Mouse (Mus musculus) heart, embryonic 11.5 days (tissue): ENCODE results near the gene Fmnl3. TPM values are rescaled to one million over a fixed set of nuclear protein-coding genes. Genes with fewer than 3 reads are reported as not detected.

Source experiments
- ATAC-seq: fragments of 200-750 bp; cut with Nextera tagmentation; replicated peaks from 2 replicates; pipeline ENCODE4 v1.8.0; 2017; ENCODE audit warnings: moderate library complexity; ENCODE audit not compliant: insufficient number of reproducible peaks, low FRiP score, low TSS enrichment
- H3K27ac ChIP-seq: fragments of 300-500 bp; sonication (generic); 2 replicates; pipeline ENCODE4 v1.5.1; 2014; ENCODE audit warnings: mild to moderate bottlenecking, low read depth, low read length
- H3K27me3 ChIP-seq: fragments of 300-500 bp; sonication (generic); 2 replicates; pipeline ENCODE4 v1.6.1; 2014; ENCODE audit warnings: mild to moderate bottlenecking, low read length, mixed read lengths; ENCODE audit not compliant: control insufficient read depth, insufficient read depth
- H3K36me3 ChIP-seq: fragments of 300-500 bp; sonication (generic); 2 replicates; pipeline ENCODE4 v1.6.1; 2014; ENCODE audit warnings: mild to moderate bottlenecking, low read length, moderate library complexity, mixed read lengths; ENCODE audit not compliant: control insufficient read depth, insufficient read depth
- H3K4me1 ChIP-seq: fragments of 300-500 bp; sonication (generic); 2 replicates; pipeline ENCODE4 v1.6.1; 2014; ENCODE audit warnings: low read length; ENCODE audit not compliant: control insufficient read depth, insufficient read depth
- H3K4me2 ChIP-seq: fragments of 300-500 bp; sonication (generic); 2 replicates; pipeline ENCODE4 v1.6.1; 2014; ENCODE audit warnings: mild to moderate bottlenecking, moderate library complexity
- H3K4me3 ChIP-seq: fragments of 300-500 bp; sonication (generic); 2 replicates; pipeline ENCODE4 v1.5.1; 2014; ENCODE audit warnings: low read depth, low read length
- H3K9ac ChIP-seq: fragments of 300-500 bp; sonication (generic); 2 replicates; pipeline ENCODE4 v1.6.1; 2014; ENCODE audit warnings: mild to moderate bottlenecking, low read depth, low read length, moderate library complexity
- H3K9me3 ChIP-seq: fragments of 300-500 bp; sonication (generic); replicated peaks from 2 replicates; pipeline ENCODE4 v1.6.1; 2016; ENCODE audit warnings: low read length; ENCODE audit not compliant: control insufficient read depth
- WGBS: fragments of 180-500 bp; shearing (Covaris S2); extraction: QIAGEN DNeasy Blood & Tissue Kit; methylation state at CpG from one replicate; pipeline ENCODE4 v1.1.7; 2014; ENCODE audit not compliant: insufficient replicate concordance; 5-methylcytosine and 5-hydroxymethylcytosine counted together
- polyA plus RNA-seq: library from polyadenylated mRNA; unstranded; fragments of >200 nt; fragmentation: Nextera tagmentation; extraction: Ambion mirVana; gene quantifications from 2 replicates; pipeline ENCODE4 v1.2.1, GENCODE M21; 2014

The Fmnl3 gene
- polyA plus RNA-seq, 1 experiment from 2014 or later: 11.4 TPM

DNA sequence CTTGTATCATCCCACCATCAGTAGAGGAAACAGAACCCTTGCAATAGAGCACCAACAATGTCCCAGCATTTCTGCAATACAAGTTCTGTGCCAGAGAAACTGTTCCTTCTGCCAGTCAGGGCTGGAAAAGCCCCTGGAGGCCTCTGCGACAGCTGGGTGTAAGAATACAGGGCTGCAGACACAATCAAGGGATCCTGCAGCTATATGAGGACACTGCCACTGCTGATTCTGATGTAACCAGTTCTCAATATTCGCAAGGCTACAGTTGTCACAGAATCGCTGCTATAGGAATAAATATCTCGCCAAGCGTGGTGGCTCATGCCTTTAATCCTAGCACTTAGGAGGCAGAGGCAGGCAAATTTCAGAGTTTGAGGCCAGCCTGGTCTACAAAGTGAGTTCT lies 6.0 kb upstream of the Fmnl3 start:
- Histone ChIP-seq H3K9ac (no peak overlapping the region), H3K4me2 (no peak overlapping the region), H3K27ac (no peak overlapping the region), H3K4me3 (no peak overlapping the region), H3K27me3 (no peaks in the 10 kb centered on the region), H3K9me3 (0 out of 2 replicates have a peak, but pooled peaks cover 2% of the 10 kb centered on the region), H3K4me1 (no peaks in the 10 kb centered on the region), H3K36me3 (no peaks in the 10 kb centered on the region)
- 89% methylated on average over 5 of the region's 5 CpGs for WGBS
- no peak for ATAC-seq

DNA sequence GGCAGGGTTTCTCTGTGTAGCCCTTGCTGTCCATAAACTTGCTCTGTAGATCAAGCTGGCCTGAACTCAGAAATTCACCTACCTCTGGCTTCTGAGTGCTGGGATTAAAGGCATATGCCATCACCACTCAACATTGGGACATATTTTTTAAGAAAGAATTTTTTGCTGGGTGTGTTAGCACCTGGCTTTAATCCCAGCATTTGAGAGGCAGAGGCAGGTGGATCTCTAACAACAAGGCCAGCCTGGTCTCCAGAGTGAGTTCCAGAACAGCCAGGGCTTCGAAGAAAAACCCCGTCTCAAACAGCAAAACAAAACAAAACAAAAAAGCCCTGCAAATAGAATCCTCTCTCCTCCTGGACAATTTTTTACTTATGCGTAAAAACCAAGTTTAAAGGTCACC lies 5.3 kb upstream of the Fmnl3 start:
- no peak overlapping the region for H3K4me2 ChIP-seq
- 0 out of 2 replicates have a peak, but pooled peaks cover 2% of the 10 kb centered on the region for H3K9me3 ChIP-seq
- no peak for ATAC-seq
- no peaks in the 10 kb centered on the region for H3K4me1 ChIP-seq
- no peak overlapping the region for H3K9ac ChIP-seq
- no peaks in the 10 kb centered on the region for H3K27me3 ChIP-seq
- 78% methylated on average over 3 of the region's 3 CpGs for WGBS
- no peak overlapping the region for H3K4me3 ChIP-seq
- no peak overlapping the region for H3K27ac ChIP-seq
- no peaks in the 10 kb centered on the region for H3K36me3 ChIP-seq

DNA sequence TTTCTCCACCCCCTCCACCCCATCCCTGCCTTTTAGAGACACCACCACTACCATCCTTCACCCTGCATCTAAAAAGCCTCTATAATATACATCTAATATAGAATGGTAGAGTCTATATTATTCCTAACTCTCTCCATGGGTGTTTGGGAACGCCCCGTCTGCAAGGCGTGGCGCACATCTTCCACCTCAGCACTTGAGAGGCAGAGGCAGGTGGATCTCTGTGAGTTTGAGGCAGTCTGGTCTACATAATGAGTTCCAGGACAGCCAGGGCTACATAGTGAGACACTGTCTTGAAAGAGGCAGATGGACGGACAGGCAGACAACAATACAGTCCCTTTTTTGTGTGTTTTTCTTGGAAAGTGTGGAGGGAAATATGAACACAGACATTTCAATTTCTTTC lies 4.8 kb upstream of the Fmnl3 start:
- Histone ChIP-seq H3K27ac (no peak overlapping the region), H3K4me1 (no peaks in the 10 kb centered on the region), H3K4me3 (no peak overlapping the region), H3K27me3 (no peaks in the 10 kb centered on the region), H3K36me3 (no peaks in the 10 kb centered on the region), H3K4me2 (no peak overlapping the region), H3K9me3 (0 out of 2 replicates have a peak, but pooled peaks cover 2% of the 10 kb centered on the region), H3K9ac (no peak overlapping the region)
- no peak for ATAC-seq
- 84% methylated on average over 5 of the region's 5 CpGs for WGBS

DNA sequence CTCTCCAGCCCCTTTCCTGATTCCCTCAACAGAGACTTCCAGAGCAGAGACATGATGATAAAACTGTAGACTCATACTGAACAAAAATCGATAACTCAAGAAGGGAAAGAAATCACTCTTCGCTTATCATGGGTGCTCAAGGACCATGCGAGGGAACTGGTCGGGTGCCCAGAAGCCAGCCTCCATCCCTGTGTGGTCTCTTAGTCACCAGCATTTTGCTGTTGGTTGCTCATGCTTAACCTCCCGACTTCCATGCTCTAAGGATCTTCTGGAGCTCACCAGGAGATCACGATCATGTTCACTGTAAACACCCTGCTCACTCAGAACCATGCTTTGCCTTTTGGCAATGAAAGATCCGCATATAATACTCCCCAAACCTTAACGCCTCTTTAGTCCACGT lies 2.5 kb upstream of the Fmnl3 start:
- Histone ChIP-seq H3K9me3 (no peaks in the 10 kb centered on the region), H3K4me1 (peaks cover 12% of the 10 kb centered on the region), H3K4me3 (no peak overlapping the region), H3K4me2 (no peak overlapping the region), H3K36me3 (no peaks in the 10 kb centered on the region), H3K27ac (no peak overlapping the region), H3K9ac (no peak overlapping the region), H3K27me3 (no peaks in the 10 kb centered on the region)
- 72% methylated on average over 9 of the region's 9 CpGs for WGBS
- no peak for ATAC-seq

DNA sequence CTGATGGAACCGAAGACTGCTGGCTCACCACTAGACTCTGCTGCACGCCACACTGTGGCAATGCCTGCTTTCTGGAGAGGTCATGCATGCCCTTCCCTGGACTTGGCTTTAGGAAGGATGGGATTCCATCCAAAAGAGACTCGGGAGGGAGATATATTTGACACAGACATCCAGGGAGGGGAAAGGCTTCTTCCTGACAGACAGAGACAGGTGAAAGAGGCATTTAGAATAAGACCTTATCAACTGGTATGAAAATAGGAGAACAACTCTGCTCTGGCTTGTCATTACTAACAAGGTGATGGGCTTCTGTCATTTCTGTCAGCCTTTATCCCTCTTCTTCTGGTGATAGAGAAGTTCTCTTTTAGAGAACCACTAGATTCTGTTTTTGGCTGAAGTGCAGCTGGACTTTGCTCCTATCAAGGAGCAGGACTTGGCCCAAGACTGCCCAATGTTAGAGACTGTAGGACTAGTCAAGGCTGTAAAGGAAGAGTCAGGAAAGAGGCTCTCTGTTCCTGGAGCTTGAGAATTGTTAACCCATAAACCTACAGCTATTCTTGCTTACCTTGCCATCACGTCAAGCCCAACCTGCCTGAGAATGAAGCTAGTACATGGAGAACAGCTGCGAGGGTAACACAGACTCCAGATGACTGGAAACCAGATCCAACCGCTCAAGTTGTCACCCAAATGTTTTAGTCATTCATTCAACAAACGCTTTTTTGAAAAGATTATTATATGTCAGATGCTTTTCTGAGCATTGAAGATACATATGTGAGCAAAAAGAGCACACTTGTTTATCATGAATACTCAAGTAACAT lies 1.5 kb upstream of the Fmnl3 start:
- 81% methylated on average over 7 of the region's 7 CpGs for WGBS
- H3K4me1 ChIP-seq: peaks cover 12% of the 10 kb centered on the region
- no peaks in the 10 kb centered on the region for H3K9me3 ChIP-seq
- no peak overlapping the region for H3K9ac ChIP-seq
- H3K4me2 ChIP-seq: no peak overlapping the region
- H3K27me3 ChIP-seq: no peaks in the 10 kb centered on the region
- no peaks in the 10 kb centered on the region for H3K36me3 ChIP-seq
- no peak overlapping the region for H3K4me3 ChIP-seq
- no peak for ATAC-seq
- H3K27ac ChIP-seq: no peak overlapping the region

DNA sequence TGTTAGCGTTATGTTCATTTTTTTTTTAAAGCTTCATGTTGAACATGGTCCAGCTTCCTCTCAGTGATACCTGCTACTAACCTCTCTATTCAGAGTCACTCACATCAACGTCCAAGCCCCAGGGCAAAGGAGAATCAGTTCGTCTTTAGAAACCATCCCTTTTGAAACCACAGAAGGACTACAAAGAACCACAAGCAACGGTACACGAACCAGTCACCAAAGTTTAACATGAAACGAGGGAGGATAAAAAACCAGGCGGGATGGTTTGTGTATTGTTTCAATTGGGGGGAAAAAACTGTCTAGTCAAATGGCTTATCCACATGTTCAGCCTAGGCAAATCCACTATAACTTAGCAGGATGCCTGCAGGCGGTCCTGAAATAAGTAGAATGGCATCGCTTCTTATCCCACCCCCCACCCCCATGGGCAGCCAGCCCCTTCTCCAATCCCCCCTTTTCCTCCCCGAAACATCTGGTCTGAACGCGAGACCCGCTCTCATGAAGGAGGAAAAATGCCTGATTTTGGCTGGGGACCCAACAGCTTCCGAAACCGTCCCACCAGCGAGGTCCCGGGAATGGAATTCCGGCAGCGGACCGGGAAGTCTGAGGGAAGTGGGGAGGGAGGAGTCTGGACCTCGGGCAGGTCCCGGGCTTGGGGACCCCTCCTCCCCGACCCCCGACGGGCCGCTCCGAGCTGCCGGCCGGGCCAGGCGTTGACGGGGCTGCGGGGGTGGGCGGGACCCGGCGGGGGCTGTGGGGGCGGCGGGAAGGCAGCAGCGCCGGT lies 701 bp downstream of the Fmnl3 start:
- peaks cover 17% of the 10 kb centered on the region for H3K4me1 ChIP-seq
- H3K9me3 ChIP-seq: no peaks in the 10 kb centered on the region
- 3% methylated on average over 28 of the region's 39 CpGs for WGBS
- H3K27me3 ChIP-seq: no peaks in the 10 kb centered on the region
- peak overlapping the region; percentile 89 for H3K9ac ChIP-seq
- no peaks in the 10 kb centered on the region for H3K36me3 ChIP-seq
- peak; percentile 62 for ATAC-seq
- H3K27ac ChIP-seq: peak overlapping the region; percentile 91
- peak overlapping the region; percentile 89 for H3K4me3 ChIP-seq
- peak overlapping the region; percentile 65 for H3K4me2 ChIP-seq

DNA sequence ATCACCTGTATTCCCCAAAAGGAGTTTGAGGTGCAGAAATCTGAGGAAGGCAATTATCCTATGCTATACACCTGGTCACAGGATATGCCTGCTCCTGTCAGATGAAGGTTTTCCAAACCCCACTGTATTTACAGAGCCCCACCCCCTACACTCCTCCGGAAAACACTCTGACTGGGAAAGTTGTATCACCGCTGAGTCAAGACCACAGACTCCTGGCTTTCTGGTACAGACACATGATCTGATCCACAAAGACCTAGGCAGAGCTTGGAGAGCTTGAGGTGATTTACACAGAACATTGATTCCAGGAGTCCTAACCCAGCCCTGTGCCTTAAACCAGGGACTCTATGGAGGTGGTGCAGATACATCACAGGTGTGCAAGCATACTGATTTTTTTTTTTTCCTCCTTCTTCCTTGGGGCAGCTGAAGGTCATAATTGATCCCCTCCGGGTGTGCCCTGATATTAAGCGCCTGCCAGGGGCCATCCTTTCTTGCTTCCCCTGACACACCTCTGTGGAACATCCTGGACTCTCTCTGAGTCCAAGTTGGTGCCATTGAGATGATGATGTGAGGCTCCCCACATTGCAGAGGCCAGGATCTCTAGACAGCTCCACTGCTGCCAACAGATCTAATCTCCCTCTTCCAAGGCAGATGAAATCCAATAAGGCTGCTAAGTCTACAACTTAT lies 1.6 kb downstream of the Fmnl3 start:
- peaks cover 21% of the 10 kb centered on the region for H3K4me1 ChIP-seq
- no peaks in the 10 kb centered on the region for H3K27me3 ChIP-seq
- H3K4me3 ChIP-seq: peak overlapping the region; percentile 89
- no peaks in the 10 kb centered on the region for H3K9me3 ChIP-seq
- ATAC-seq: no peak
- WGBS: 42% methylated on average over 4 of the region's 4 CpGs
- H3K9ac ChIP-seq: peak overlapping the region; percentile 89; the same call in 1 of the 2 replicates
- no peak overlapping the region for H3K27ac ChIP-seq
- H3K36me3 ChIP-seq: no peaks in the 10 kb centered on the region
- H3K4me2 ChIP-seq: peak overlapping the region; percentile 65

DNA sequence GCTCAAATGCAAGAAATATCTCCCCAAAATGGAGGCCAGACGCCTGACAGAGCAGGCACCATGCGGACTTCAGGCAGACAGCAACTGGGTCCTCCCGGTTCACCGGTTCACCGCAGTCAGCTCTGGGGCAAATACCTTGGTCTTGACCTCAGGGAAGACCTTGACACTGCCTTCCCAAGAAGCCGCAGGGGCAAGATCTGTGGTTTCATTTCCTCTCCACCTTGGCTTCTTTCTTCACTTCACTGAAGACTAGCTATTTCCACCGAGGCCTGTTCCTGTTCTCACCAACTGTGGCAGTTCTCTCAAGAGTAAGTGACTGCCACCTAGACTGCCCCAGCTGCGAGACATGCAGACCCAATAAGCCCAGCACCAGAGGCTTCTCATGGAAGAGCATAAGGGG lies 5.4 kb downstream of the Fmnl3 start:
- Histone ChIP-seq H3K4me3 (no peak overlapping the region), H3K9ac (no peak overlapping the region), H3K27ac (no peak overlapping the region), H3K9me3 (no peaks in the 10 kb centered on the region), H3K4me2 (no peak overlapping the region), H3K4me1 (peaks cover 21% of the 10 kb centered on the region), H3K36me3 (no peaks in the 10 kb centered on the region), H3K27me3 (no peaks in the 10 kb centered on the region)
- WGBS: 62% methylated on average over 8 of the region's 8 CpGs
- ATAC-seq: no peak
